Mouse (Mus musculus) heart, embryonic 13.5 days (tissue): ENCODE results near the gene Gm3543. TPM values are rescaled to one million over a fixed set of nuclear protein-coding genes. Genes with fewer than 3 reads are reported as not detected.
"Not testable (repeated sequence)": the region's sequence is repeated elsewhere in the genome, so short reads cannot be mapped to it uniquely, and the experiment has no call there.

ENCODE experiments used
- ATAC-seq: fragments of 200-750 bp; cut with Nextera tagmentation; 2 replicates; pipeline ENCODE4 v1.8.0; 2017; ENCODE audit warnings: moderate TSS enrichment; ENCODE audit not compliant: insufficient number of reproducible peaks, low FRiP score, low TSS enrichment; ENCODE audit errors: extremely low read depth
- H3K27ac ChIP-seq: fragments of 300-500 bp; sonication (generic); replicated peaks from 2 replicates; pipeline ENCODE4 v1.5.1; 2015; ENCODE audit warnings: moderate library complexity, mild to moderate bottlenecking, inconsistent platforms
- H3K27me3 ChIP-seq: fragments of 300-500 bp; sonication (generic); replicated peaks from 2 replicates; pipeline ENCODE4 v1.6.1; 2015; ENCODE audit warnings: mild to moderate bottlenecking, inconsistent platforms
- H3K36me3 ChIP-seq: fragments of 300-500 bp; sonication (generic); 2 replicates; pipeline ENCODE4 v1.6.1; 2015; ENCODE audit warnings: mild to moderate bottlenecking, inconsistent platforms
- H3K4me1 ChIP-seq: fragments of 300-500 bp; sonication (generic); 2 replicates; pipeline ENCODE4 v1.6.1; 2015; ENCODE audit warnings: inconsistent platforms
- H3K4me2 ChIP-seq: fragments of 300-500 bp; sonication (generic); 2 replicates; pipeline ENCODE4 v1.6.1; 2015; ENCODE audit warnings: inconsistent platforms, mild to moderate bottlenecking, moderate library complexity
- H3K4me3 ChIP-seq: fragments of 300-500 bp; sonication (generic); 2 replicates; pipeline ENCODE4 v1.5.1; 2015; ENCODE audit warnings: moderate library complexity, mild to moderate bottlenecking, inconsistent platforms
- H3K9ac ChIP-seq: fragments of 300-500 bp; sonication (generic); 2 replicates; pipeline ENCODE4 v1.6.1; 2015; ENCODE audit warnings: inconsistent platforms, mild to moderate bottlenecking, moderate library complexity
- H3K9me3 ChIP-seq: fragments of 300-500 bp; sonication (generic); 2 replicates; pipeline ENCODE4 v1.6.1; 2016; ENCODE audit warnings: inconsistent platforms
- WGBS: fragments of 180-500 bp; shearing (Covaris S2); methylation state at CpG from one replicate; pipeline ENCODE4 v1.1.7; 2015; ENCODE audit warnings: mixed read lengths; 5-methylcytosine and 5-hydroxymethylcytosine counted together
- polyA plus RNA-seq: library from polyadenylated mRNA; unstranded; fragments of >200 nt; fragmentation: Nextera tagmentation; extraction: Ambion mirVana; gene quantifications from 2 replicates; pipeline ENCODE4 v1.2.1, GENCODE M21; 2015

Gene Gm3543
- polyA plus RNA-seq, result not detected in 2 replicates

- not testable (repeated sequence) for H3K27ac ChIP-seq, H3K36me3 ChIP-seq, H3K9ac ChIP-seq, H3K9me3 ChIP-seq, H3K4me1 ChIP-seq, H3K4me3 ChIP-seq, H3K27me3 ChIP-seq, H3K4me2 ChIP-seq, ATAC-seq
- 33% methylated on average over 1 of the region's 1 CpGs for WGBS
Observed at GRCm38 (mm10) chr14:41983225-41983624, at the start of gene Gm3543. TSS of gene Gm3543 (minus strand) at chr14:41983325.

- 48% methylated on average over 3 of the region's 3 CpGs for WGBS
- H3K4me1 ChIP-seq, H3K27ac ChIP-seq, H3K9me3 ChIP-seq, H3K36me3 ChIP-seq, H3K27me3 ChIP-seq, H3K9ac ChIP-seq, ATAC-seq, H3K4me2 ChIP-seq, H3K4me3 ChIP-seq: not testable (repeated sequence)
Observed at GRCm38 (mm10) chr14:41968596-41968995, 14.5 kb downstream of the Gm3543 start.

- H3K9me3 ChIP-seq, H3K4me2 ChIP-seq, H3K4me1 ChIP-seq, H3K9ac ChIP-seq, H3K36me3 ChIP-seq, ATAC-seq, H3K27ac ChIP-seq, H3K27me3 ChIP-seq, H3K4me3 ChIP-seq: not testable (repeated sequence)
- WGBS, result 66% methylated on average over 1 of the region's 1 CpGs
Observed at GRCm38 (mm10) chr14:41967827-41968226, 15.3 kb downstream of the Gm3543 start, which contains the start of gene Gm6401. TSS of gene Gm6401 (minus strand) at chr14:41967927.

- not testable (repeated sequence) for H3K4me2 ChIP-seq, H3K4me3 ChIP-seq, H3K4me1 ChIP-seq, H3K9ac ChIP-seq, H3K9me3 ChIP-seq, ATAC-seq, H3K27me3 ChIP-seq, H3K36me3 ChIP-seq, H3K27ac ChIP-seq
- WGBS, result 60% methylated on average over 4 of the region's 4 CpGs
Observed at GRCm38 (mm10) chr14:41964095-41964494, 19.0 kb downstream of the Gm3543 start.

GRCm38 (mm10) chr14:41943695-41944094 is 39.4 kb downstream of the Gm3543 start, which contains the start of gene 1700024B05Rik:
TSS of gene 1700024B05Rik (plus strand) at chr14:41943995.
- ATAC-seq, H3K27me3 ChIP-seq, H3K4me1 ChIP-seq, H3K9me3 ChIP-seq, H3K4me3 ChIP-seq, H3K9ac ChIP-seq, H3K36me3 ChIP-seq, H3K27ac ChIP-seq, H3K4me2 ChIP-seq: not testable (repeated sequence)
- 68% methylated on average over 2 of the region's 2 CpGs for WGBS

Other genes starting within 250 kb of the Gm3543 start
- gene Gm7929, start 232.7 kb downstream of the Gm3543 start, polyA plus RNA-seq, result not detected in 2 replicates
- not detected in 2 replicates for gene Gm47189, start 210.9 kb downstream of the Gm3543 start, polyA plus RNA-seq
- not detected in 2 replicates for gene Gm7980, start 76.0 kb downstream of the Gm3543 start, polyA plus RNA-seq
- not detected in 2 replicates for gene 1700049E17Rik1, start 58.4 kb downstream of the Gm3543 start, polyA plus RNA-seq
- gene 1700024B05Rik, start 39.3 kb downstream of the Gm3543 start, polyA plus RNA-seq, result not detected in 2 replicates
- not detected in 2 replicates for gene Gm6401, start 15.4 kb downstream of the Gm3543 start, polyA plus RNA-seq
- not detected in 2 replicates for gene Gm7951, start 134.0 kb upstream of the Gm3543 start, polyA plus RNA-seq
- gene Gm17027, start 179.3 kb upstream of the Gm3543 start, polyA plus RNA-seq, result not detected in 2 replicates
- gene Gm3573, start 207.5 kb upstream of the Gm3543 start, polyA plus RNA-seq, result not detected in 2 replicates